Mouse (Mus musculus): Measurements from ENCODE around the gene Auts2.

Gene Auts2

DNA sequence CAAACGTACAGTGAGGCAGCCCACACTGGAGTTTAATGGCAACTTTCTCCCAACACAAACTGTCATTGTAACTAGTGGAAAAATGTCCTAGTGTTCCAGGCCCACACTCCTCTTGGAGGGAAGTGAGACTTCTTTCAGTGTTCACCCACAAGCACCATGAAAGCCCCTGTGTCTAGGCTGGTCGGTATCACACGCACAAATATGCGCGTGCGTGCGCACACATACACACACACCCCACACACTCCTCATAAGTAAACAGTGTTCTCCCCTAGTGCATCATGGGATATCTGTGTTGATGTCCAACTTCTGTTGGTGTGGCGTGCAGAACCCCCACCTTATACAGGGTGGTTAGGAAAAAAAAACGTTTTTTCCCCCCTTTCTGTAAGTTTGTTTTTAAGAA, 964.4 kb downstream of the Auts2 start:
- Histone ChIP-seq H3K36me3 (ENCODE audit: control insufficient read depth, insufficient read depth, low read length, poor library complexity, severe bottlenecking) (no peaks in the 10 kb centered on the region), H3K27me3 (ENCODE audit: control insufficient read depth, insufficient read depth, low read length, poor library complexity, severe bottlenecking) (no peaks in the 10 kb centered on the region)
- no peak for DNase-seq (ENCODE audit: low read depth, low spot score)

GRCm38 (mm10) chr5:131575733-131576265, 967.3 kb downstream of the Auts2 start:
- Histone ChIP-seq H3K27me3 (ENCODE audit: control insufficient read depth, insufficient read depth, low read length, poor library complexity, severe bottlenecking) (no peaks in the 10 kb centered on the region), H3K36me3 (ENCODE audit: control insufficient read depth, insufficient read depth, low read length, poor library complexity, severe bottlenecking) (no peaks in the 10 kb centered on the region)
- DNase-seq (ENCODE audit: low read depth, low spot score) = no peak

DNA sequence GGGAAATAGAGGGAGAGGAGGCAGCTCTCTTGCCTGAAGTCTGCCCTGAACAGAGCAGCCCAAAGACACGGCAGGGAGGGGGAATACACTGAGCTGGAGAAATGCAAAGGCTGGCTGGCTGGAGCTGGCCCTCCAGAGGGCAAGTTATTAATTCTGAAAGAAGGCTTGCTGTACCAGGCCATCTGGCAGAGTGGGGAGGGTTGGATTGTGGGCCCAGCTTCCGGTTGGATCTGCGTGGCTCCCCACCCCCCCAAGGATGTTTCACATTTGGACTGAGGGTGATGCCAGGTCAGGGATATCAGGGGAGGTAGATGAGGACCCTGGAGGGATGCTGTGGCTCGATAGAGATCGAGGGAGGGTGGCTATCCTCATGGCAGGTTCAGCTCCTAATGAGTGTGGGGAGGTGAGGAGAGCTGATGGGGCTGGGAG, 968.0 kb downstream of the Auts2 start:
- Histone ChIP-seq H3K36me3 (ENCODE audit: control insufficient read depth, insufficient read depth, low read length, poor library complexity, severe bottlenecking) (no peaks in the 10 kb centered on the region), H3K27me3 (ENCODE audit: control insufficient read depth, insufficient read depth, low read length, poor library complexity, severe bottlenecking) (no peaks in the 10 kb centered on the region)
- DNase-seq (ENCODE audit: low read depth, low spot score) = no peak

- H3K36me3 ChIP-seq (ENCODE audit: control insufficient read depth, insufficient read depth, low read length, poor library complexity, severe bottlenecking) = no peaks in the 10 kb centered on the region
- H3K27me3 ChIP-seq (ENCODE audit: control insufficient read depth, insufficient read depth, low read length, poor library complexity, severe bottlenecking) = no peaks in the 10 kb centered on the region
- DNase-seq (ENCODE audit: low read depth, low spot score) = no peak
These were observed 968.6 kb downstream of the Auts2 start for GRCm38 (mm10) chr5:131574469-131575085.

DNA sequence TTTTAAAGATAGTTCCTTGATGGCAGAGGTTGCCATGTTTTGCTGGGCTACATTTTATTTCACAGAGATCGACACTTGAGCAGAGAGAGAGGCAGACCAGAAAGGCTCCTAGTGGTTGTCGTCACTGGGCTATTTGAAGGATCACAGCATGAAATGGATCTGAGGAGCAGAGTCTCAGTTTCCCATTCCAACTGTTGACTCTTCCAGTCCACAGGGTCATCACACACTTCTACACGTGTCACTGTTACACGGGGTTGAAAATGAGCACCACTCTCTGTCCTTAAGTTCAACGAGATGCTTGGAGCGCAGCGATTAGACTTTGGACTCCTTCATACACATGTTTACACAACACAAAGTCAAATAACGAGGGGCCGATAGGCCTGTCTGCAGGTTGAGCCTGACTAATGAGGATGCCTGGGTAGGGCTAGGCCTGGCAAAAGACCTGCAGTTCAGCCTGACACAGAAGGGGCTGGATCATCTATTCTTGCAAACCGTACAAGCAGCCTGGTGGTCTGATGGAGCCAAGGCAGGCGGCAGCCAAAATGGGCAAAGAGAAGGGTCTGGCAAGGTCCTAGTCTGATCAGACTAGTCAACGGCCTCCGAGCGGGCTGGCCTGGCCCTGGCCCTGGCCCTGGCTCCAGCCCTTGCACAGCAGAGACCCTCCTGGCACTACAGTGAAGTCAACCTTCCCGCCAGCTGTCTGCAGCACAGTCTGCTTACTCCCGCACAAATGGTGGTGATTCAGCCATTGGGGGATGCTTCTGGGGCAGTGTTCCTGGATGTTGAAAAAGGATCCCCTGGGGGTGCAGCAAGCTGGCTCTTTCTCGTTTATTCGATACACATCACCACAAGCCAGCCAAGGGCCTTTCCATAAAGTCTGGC, 969.6 kb downstream of the Auts2 start:
- no peak for DNase-seq (ENCODE audit: low read depth, low spot score)
- no peaks in the 10 kb centered on the region for H3K27me3 ChIP-seq (ENCODE audit: control insufficient read depth, insufficient read depth, low read length, poor library complexity, severe bottlenecking)
- H3K36me3 ChIP-seq (ENCODE audit: control insufficient read depth, insufficient read depth, low read length, poor library complexity, severe bottlenecking) = no peaks in the 10 kb centered on the region

GRCm38 (mm10) chr5:131566032-131566431, 977.1 kb downstream of the Auts2 start:
- Histone ChIP-seq H3K27me3 (ENCODE audit: control insufficient read depth, insufficient read depth, low read length, poor library complexity, severe bottlenecking) (no peaks in the 10 kb centered on the region), H3K36me3 (ENCODE audit: control insufficient read depth, insufficient read depth, low read length, poor library complexity, severe bottlenecking) (no peaks in the 10 kb centered on the region)
- no peak for DNase-seq (ENCODE audit: low read depth, low spot score)

DNA sequence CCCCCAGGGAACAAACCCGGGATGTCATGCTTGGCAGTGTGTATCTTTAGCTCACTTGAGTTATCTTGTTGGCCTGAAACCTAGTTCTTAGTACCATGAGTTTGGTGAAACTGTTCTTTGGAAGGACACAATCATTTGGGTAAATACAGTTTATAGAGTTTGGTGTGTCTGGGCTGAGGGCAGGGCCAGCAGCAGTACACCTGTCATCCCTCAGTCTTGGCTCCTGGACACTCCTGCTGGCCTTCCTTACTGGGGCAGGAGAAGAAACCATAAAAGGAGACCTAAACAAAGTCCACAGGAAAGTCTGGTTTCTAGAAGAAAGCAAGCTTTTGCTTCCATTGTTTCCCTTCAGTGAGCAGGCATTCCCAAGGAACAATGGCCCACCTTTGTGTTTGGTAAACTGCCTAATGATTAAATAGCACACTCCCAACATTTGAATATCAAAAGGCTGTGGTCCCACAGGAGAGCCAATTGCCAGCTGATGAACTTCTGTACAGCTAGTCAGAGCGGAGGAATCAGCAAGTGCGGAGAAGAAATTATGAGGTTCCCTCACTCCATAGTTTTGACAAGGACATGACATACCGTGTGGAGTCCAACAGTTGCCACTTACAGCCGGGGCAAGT, 979.4 kb downstream of the Auts2 start:
- H3K36me3 ChIP-seq (ENCODE audit: control insufficient read depth, insufficient read depth, low read length, poor library complexity, severe bottlenecking) = no peaks in the 10 kb centered on the region
- no peak for DNase-seq (ENCODE audit: low read depth, low spot score)

DNA sequence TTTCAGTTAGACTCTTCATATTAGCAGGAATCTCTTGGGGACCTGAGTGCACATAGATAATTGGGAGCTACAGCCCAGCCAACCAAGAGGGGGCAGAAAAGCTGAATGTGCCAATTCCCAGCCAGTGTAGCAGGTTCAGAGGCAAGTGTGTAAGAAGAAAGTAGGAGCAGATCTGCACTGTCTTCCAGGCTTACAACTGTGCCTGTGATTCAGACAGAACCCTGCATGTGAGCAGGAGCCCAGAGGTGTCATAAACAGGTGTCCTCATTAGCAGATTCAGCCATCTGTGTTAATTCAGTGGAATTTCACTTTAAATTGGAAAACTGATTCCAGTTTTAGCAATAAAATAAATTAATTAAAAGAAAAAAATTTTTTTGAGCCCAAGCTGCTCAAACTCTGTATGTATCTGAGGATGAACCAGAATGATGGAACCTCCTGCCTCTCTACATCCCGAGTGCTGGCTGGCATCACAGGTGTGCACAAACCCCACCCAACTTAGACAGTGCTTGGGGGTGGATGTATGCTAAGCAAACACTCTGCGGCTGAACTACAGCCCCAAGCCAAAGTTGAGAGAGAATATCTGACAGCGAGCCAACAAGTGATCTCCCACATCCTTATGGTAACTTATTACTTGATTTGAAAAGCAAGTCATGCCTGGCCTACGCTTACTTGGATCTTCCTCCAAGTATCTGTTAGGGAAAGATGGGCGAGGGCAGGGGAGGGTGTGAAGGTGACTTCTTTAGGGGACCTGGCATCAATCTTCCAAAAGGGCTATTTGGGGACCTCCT, 982.2 kb downstream of the Auts2 start:
- no peak for DNase-seq (ENCODE audit: low read depth, low spot score)
- Histone ChIP-seq H3K36me3 (ENCODE audit: control insufficient read depth, insufficient read depth, low read length, poor library complexity, severe bottlenecking) (no peaks in the 10 kb centered on the region), H3K27me3 (ENCODE audit: control insufficient read depth, insufficient read depth, low read length, poor library complexity, severe bottlenecking) (no peaks in the 10 kb centered on the region)

More for the DNA sequence above, 979.4 kb downstream of the Auts2 start:
- no peaks in the 10 kb centered on the region for H3K27me3 ChIP-seq (ENCODE audit: control insufficient read depth, insufficient read depth, low read length, poor library complexity, severe bottlenecking)

DNA sequence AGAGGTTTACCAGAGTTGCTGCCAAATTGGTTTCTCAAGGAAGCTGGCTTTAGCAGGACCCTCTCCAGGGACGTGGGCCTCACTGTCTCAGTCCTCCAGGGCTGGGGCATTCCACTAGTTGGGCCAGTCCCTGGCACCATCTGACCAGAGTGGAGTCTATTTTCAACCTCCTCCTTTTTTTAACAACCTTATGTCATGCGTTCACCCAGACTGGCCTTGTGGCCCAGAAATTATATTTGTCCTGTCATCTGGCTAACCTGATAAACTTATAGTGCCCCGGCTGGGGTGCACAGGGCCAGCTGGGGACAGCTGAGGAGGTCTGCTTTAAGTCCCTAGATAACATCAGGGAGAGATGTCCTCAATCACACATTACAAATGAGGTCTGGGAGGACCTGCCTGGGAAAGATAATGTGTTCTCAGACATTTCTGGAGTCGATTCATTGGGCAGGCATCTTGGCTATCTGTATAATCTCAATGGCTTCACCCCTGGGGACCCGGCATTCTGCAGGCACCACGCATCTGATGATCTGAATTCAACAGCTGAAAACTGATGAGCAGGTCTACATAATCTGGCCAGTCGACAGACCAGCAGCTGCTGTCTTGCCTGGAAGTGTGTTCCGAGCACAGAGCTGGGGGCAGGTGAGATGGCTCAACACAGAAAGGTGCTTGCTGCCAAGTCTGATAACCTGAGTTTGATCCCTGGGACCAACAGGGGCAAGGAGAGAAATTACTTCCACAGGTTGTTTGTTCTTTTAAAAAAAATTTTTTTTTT, 984.6 kb downstream of the Auts2 start:
- no peak for DNase-seq (ENCODE audit: low read depth, low spot score)
- Histone ChIP-seq H3K27me3 (ENCODE audit: control insufficient read depth, insufficient read depth, low read length, poor library complexity, severe bottlenecking) (no peaks in the 10 kb centered on the region), H3K36me3 (ENCODE audit: control insufficient read depth, insufficient read depth, low read length, poor library complexity, severe bottlenecking) (no peaks in the 10 kb centered on the region)

GRCm38 (mm10) chr5:131557591-131558385, 985.4 kb downstream of the Auts2 start:
- no peaks in the 10 kb centered on the region for H3K36me3 ChIP-seq (ENCODE audit: control insufficient read depth, insufficient read depth, low read length, poor library complexity, severe bottlenecking)
- H3K27me3 ChIP-seq (ENCODE audit: control insufficient read depth, insufficient read depth, low read length, poor library complexity, severe bottlenecking) = no peaks in the 10 kb centered on the region
- no peak for DNase-seq (ENCODE audit: low read depth, low spot score)

DNA sequence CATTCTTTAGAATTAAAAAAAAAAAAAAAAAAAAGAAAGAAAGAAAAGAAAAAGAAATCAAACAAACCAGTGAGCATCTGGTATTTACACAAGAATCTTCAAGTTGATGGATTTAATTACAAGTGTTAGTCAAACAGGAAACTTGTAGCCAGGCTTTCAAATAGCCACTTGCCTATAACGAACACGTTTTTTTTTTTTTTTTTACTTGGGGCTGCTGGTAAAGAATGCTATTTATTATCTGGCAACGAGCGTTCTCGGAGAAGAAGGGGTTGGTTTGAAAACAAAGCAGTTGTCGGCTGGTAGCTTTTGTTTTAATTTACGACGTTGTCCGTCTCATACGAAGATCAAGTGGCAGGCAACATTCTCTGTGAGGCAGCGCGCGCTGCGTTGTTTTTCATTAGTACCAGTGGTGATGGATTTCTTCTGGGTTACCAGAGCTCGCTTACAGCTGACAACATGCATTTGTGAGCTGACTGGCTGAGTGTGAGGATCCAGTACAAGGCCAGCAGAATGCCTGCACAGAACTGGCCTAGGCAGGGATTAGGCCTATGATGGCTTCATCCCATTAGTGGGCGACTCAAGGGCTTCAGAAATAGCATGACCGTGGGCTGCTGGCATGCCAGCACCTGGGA, 994.1 kb downstream of the Auts2 start:
- no peak for DNase-seq (ENCODE audit: low read depth, low spot score)
- Histone ChIP-seq H3K27me3 (ENCODE audit: control insufficient read depth, insufficient read depth, low read length, poor library complexity, severe bottlenecking) (no peaks in the 10 kb centered on the region), H3K36me3 (ENCODE audit: control insufficient read depth, insufficient read depth, low read length, poor library complexity, severe bottlenecking) (no peaks in the 10 kb centered on the region)

- no peaks in the 10 kb centered on the region for H3K36me3 ChIP-seq (ENCODE audit: control insufficient read depth, insufficient read depth, low read length, poor library complexity, severe bottlenecking)
- no peak for DNase-seq (ENCODE audit: low read depth, low spot score)
These were observed 995.2 kb downstream of the Auts2 start for GRCm38 (mm10) chr5:131547926-131548325.

DNA sequence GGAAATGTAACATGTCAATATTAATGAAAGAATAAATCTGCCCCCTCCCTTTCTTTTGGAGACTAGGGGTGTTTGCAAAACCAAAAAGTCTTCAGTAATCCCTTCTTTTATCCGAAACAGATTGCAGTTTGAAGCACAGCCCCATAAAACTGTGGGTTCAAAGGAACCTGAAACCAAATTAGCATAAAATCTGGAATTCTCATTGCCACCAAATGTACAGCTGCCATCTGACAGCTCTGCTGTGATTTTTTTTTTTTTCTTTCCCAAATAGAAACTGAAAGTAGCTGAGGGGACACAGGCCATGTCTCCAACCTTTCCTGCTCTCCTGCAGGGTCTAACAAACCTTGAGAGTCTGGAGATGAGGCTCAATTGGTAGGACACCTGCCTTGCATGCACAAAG, 996.7 kb downstream of the Auts2 start:
- no peaks in the 10 kb centered on the region for H3K27me3 ChIP-seq (ENCODE audit: control insufficient read depth, insufficient read depth, low read length, poor library complexity, severe bottlenecking)
- no peaks in the 10 kb centered on the region for H3K36me3 ChIP-seq (ENCODE audit: control insufficient read depth, insufficient read depth, low read length, poor library complexity, severe bottlenecking)
- DNase-seq (ENCODE audit: low read depth, low spot score) = no peak

More at GRCm38 (mm10) chr5:131547926-131548325, 995.2 kb downstream of the Auts2 start:
- H3K27me3 ChIP-seq (ENCODE audit: control insufficient read depth, insufficient read depth, low read length, poor library complexity, severe bottlenecking) = no peaks in the 10 kb centered on the region
